Mouse (Mus musculus) heart, postnatal 10 days (tissue): ENCODE measurements around the gene Gm9046. TPM values are rescaled to one million over a fixed set of nuclear protein-coding genes. Genes with fewer than 3 reads are reported as not detected.
"Not testable (repeated sequence)": the region's sequence is repeated elsewhere in the genome, so short reads cannot be mapped to it uniquely, and the experiment has no call there.

Experiments used
- DNase-seq, 2 experiments: peaks; one replicate each; pipeline ENCODE4 v3.0.0; 2021
- intact Hi-C: fragments of 180-260 bp; cut with DNase I; formaldehyde crosslinking; loops from one replicate; pipeline ENCODE4 v1.15.1; 2025
- total RNA-seq, 2 experiments: library from RNA; stranded (reverse); gene quantifications; 2 replicates each; pipeline ENCODE4 v1.2.3; 2021

Gene Gm9046
- not detected for total RNA-seq

DNA sequence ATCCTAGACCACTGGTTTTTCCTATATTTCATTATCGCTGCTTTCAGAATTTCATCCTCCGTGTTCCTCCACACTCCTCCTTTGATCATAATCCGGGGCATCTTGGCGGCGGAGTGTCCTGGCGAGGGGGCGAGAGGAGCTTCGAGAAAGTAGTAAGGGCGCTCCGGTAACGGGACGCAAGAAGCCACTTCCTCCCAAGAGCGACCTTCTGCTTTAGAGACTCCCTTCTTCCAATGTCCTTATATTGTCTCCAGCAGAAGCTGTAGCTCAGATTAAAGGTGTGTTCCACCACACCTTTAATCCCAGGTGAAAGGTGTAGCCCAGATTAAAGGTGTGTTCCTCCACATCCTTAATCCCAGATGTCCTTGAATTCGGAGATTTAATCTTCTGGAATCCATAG, at the start of gene Gm9046:
Gene Gm9046 (minus strand): TSS at position 101 of the 400 bp plus-strand sequence.
- DNase-seq, intact Hi-C loops: not testable (repeated sequence)

DNA sequence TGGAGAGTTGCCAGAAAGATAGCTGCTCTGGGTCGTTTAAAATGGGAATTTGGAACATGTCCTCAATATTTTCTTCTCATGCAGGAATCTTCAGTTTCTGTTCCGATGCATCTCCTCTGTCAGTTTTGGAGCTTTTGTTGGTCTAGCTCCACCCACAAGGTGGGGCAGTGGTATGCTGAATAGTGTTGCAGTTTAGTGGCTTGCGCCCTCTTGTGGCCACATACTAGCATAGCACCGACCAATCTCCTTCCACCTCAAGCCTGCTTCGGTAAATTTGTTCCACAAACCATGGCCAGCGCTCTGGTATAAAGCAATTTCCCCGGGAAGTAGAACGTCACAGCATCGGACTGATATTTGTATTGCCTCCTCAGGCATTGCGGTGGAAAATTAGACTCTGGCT, 27.4 kb upstream of the Gm9046 start:
- DNase-seq = peak; percentile 85 to 90
- intact Hi-C loops = loop anchor here (1.0 to 2.0 kb wide), 3 partner anchors 214 to 710 kb away; no protein-coding TSS in a partner anchor

DNA sequence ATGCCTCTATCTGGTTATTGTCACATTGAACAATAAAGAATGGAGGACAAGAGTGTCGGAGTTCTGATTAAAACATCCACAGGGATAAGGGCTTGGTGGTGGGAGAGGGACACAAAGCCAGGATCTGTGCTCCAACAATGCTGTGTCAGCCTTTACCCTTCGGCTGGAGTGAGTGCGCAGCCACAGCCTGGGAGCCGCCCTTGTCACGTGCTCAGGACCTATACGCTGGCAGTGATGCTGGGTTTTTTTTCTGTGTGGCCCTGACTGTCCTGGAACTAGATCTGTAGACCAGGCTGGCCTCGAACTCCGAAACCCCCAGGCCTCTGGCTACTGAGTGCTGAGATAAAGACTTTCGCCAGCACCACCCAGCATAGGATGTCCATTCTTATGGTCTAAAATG, 26.5 kb upstream of the Gm9046 start:
- intact Hi-C loops = no loop called here
- DNase-seq = no peak

DNA sequence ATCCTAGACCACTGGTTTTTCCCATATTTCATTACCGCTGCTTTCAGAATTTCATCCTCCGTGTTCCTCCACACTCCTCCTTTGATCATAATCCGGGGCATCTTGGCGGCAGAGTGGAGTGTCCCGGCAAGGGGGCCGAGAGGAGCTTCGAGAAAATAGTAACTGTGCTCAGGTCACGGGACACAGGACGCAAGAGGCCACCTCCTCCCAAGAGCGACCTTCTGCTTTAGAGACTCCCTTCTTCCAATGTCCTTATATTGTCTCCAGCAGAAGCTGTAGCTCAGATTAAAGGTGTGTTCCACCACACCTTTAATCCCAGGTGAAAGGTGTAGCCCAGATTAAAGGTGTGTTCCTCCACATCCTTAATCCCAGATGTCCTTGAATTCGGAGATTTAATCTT, 10.9 kb upstream of the Gm9046 start, which contains the start of gene Gm9049:
Gene Gm9049 (minus strand): TSS at position 101 of the 400 bp plus-strand sequence.
- intact Hi-C loops, DNase-seq: not testable (repeated sequence)

DNA sequence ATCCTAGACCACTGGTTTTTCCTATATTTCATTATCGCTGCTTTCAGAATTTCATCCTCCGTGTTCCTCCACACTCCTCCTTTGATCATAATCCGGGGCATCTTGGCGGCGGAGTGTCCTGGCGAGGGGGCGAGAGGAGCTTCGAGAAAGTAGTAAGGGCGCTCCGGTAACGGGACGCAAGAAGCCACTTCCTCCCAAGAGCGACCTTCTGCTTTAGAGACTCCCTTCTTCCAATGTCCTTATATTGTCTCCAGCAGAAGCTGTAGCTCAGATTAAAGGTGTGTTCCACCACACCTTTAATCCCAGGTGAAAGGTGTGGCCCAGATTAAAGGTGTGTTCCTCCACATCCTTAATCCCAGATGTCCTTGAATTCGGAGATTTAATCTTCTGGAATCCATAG, 5.5 kb upstream of the Gm9046 start, which contains the start of gene Gm9048:
Gene Gm9048 (minus strand): TSS at position 101 of the 400 bp plus-strand sequence.
- DNase-seq, intact Hi-C loops: not testable (repeated sequence)

DNA sequence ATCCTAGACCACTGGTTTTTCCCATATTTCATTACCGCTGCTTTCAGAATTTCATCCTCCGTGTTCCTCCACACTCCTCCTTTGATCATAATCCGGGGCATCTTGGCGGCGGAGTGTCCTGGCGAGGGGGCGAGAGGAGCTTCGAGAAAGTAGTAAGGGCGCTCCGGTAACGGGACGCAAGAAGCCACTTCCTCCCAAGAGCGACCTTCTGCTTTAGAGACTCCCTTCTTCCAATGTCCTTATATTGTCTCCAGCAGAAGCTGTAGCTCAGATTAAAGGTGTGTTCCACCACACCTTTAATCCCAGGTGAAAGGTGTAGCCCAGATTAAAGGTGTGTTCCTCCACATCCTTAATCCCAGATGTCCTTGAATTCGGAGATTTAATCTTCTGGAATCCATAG, 5.3 kb downstream of the Gm9046 start, which contains the start of gene Gm9045:
Gene Gm9045 (minus strand): TSS at position 101 of the 400 bp plus-strand sequence.
- DNase-seq, intact Hi-C loops: not testable (repeated sequence)

DNA sequence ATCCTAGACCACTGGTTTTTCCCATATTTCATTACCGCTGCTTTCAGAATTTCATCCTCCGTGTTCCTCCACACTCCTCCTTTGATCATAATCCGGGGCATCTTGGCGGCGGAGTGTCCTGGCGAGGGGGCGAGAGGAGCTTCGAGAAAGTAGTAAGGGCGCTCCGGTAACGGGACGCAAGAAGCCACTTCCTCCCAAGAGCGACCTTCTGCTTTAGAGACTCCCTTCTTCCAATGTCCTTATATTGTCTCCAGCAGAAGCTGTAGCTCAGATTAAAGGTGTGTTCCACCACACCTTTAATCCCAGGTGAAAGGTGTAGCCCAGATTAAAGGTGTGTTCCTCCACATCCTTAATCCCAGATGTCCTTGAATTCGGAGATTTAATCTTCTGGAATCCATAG, 10.7 kb downstream of the Gm9046 start, which contains the start of gene Gm9044:
Gene Gm9044 (minus strand): TSS at position 101 of the 400 bp plus-strand sequence.
- DNase-seq, intact Hi-C loops: not testable (repeated sequence)

DNA sequence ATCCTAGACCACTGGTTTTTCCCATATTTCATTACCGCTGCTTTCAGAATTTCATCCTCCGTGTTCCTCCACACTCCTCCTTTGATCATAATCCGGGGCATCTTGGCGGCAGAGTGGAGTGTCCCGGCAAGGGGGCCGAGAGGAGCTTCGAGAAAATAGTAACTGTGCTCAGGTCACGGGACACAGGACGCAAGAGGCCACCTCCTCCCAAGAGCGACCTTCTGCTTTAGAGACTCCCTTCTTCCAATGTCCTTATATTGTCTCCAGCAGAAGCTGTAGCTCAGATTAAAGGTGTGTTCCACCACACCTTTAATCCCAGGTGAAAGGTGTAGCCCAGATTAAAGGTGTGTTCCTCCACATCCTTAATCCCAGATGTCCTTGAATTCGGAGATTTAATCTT, 16.2 kb downstream of the Gm9046 start, which contains the start of gene Gm9040:
Gene Gm9040 (minus strand): TSS at position 101 of the 400 bp plus-strand sequence.
- DNase-seq, intact Hi-C loops: not testable (repeated sequence)

DNA sequence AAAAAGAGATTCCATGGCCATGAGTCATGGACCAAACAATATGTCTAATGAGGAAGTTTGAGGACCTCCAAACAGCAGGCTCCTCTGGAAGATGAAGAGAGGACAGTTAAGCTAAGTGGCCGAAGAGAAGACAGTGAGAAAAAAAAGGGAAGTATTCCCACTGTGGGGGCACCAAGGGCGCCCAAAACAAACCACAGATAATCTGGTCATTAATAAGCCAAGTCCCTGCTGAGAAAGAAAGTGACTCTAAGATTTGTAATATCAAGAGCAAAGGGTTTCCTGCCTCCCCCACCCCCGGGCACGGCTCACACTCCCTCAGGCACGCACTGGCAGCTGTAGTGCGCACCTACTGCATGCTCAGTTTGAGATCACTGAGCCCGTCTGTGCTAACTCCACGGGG, 24.0 kb downstream of the Gm9046 start:
- intact Hi-C loops = no loop called here
- no peak for DNase-seq

DNA sequence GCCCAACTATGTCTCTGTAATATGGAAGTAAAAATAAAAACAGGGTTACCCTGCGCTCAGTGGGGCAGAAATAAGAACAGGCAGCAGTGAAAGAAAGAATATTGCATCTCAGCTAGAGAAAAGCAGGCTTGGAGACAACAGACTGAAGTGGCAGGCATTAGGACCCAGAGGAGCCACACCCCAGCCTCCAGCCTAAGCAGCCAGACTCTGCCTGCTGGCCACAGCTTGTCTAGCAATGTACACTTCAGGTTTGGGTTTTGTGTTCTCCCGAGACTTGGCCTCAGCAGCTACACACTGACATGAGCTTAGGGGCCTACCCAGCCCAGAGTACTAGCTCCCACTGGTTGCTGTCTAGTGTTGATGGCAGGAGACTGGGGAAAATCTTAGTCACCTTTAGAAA, 40.9 kb downstream of the Gm9046 start:
- intact Hi-C loops, DNase-seq: not testable (repeated sequence)

DNA sequence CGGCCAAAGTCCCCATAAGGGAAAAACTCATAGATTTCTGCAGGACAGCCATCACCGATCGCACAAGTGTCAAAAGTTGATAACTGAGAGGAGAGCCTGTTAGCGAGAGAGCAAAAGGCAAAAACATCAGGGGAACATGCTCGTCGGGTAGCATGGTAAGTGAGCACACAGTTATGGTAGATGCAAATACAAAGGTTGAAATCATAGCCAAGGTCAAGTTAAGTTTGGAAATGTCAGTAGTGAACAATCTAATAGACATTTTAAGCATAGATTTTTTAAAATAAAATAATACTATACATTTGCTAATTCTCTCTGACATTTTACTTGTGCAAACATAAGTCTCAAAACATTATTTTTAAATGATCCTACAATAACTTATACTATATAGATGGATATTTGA, 48.1 kb downstream of the Gm9046 start, which contains the start of gene Iltifb:
Gene Iltifb (minus strand): TSS at position 101 of the 400 bp plus-strand sequence.
- DNase-seq = no peak
- intact Hi-C loops = no loop called here

Other genes with a start within 250 kb of the Gm9046 start
- 1 to 10 TPM; 5.6 to 6.6 TPM for gene Mdm1, start 201.4 kb downstream of the Gm9046 start, total RNA-seq
- gene Il22, start 138.3 kb downstream of the Gm9046 start, total RNA-seq = not detected
- gene Gm32717, start 102.5 kb downstream of the Gm9046 start, total RNA-seq = under 1 TPM; 0.65 to 0.67 TPM
- under 1 TPM; 0.65 to 0.67 TPM for gene Gm32802, start 84.6 kb downstream of the Gm9046 start, total RNA-seq
- not detected for gene Iltifb, start 48.2 kb downstream of the Gm9046 start, total RNA-seq
- not detected for gene Gm9040, start 16.3 kb downstream of the Gm9046 start, total RNA-seq
- gene Gm9044, start 10.8 kb downstream of the Gm9046 start, total RNA-seq = not detected
- gene Gm9045, start 5.4 kb downstream of the Gm9046 start, total RNA-seq = not detected
- gene Gm9048, start 5.4 kb upstream of the Gm9046 start, total RNA-seq = not detected
- not detected for gene Gm9049, start 10.8 kb upstream of the Gm9046 start, total RNA-seq
- not detected for gene Ifng, start 97.8 kb upstream of the Gm9046 start, total RNA-seq